Mouse (Mus musculus) megakaryocyte progenitor cell, adult 5-6 weeks (primary cell): ENCODE results near the gene Gm10912. TPM values are rescaled to one million over a fixed set of nuclear protein-coding genes. Genes with fewer than 3 reads are reported as not detected.
"Not testable (repeated sequence)": the region's sequence is repeated elsewhere in the genome, so short reads cannot be mapped to it uniquely, and the experiment has no call there.

Experiments used
- ATAC-seq: replicated peaks from 2 replicates; pipeline ENCODE4 v1.8.0; 2016; ENCODE audit warnings: mild to moderate bottlenecking, moderate TSS enrichment, inconsistent platforms; ENCODE audit not compliant: poor library complexity
- total RNA-seq, 2 experiments: library from RNA; stranded (forward) in 1 of 2; stranded (reverse) in 1 of 2; fragments of 157-497, 149-512 nt in 1 of 2; fragments of 200-1000 nt in 1 of 2; gene quantifications; 2 replicates each; pipeline versions ENCODE4 v1.2.3 to v1.2.4; 2015 to 2017

The Gm10912 gene
- total RNA-seq, 2 experiments from 2014 or later = 0.04 TPM; not detected in 1

DNA sequence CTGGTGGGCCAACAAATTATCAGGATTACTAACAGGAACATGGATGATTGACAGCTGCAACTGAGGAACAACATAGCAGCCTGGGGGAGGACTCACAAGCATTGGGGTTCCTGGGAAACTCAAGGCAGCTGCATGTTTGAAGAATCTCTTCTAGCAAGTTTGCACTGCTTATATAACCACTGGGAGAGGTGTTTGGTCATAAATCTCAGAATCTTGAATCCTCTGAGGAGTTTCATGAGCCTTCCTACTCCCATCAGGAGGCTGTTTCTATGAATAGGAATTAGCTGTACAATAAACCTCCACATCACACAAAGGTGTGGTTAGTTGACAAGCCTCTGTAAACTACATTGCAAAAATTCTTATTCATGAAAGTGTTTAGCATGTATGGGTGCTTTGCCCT, 3.0 kb upstream of the Gm10912 start:
- ATAC-seq = no peak

DNA sequence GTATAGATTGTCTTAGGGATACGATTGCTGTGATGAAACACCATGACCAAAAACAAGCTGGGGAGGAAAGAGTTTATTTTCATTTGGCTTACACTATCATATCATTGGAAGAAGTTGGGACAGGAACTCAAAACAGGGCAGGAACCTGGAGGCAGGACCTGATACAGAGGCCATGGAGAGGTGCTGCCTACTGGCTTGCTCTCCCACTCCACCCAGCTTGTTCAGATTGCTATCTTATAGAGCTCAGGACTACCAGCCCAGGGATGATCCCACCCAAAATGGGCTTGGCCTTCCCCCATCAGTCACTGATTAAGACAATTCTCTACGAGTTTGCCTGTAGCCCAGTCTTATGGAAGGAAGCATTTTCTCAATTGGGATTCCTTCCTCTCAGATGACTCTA, 1.5 kb upstream of the Gm10912 start:
- no peak for ATAC-seq

DNA sequence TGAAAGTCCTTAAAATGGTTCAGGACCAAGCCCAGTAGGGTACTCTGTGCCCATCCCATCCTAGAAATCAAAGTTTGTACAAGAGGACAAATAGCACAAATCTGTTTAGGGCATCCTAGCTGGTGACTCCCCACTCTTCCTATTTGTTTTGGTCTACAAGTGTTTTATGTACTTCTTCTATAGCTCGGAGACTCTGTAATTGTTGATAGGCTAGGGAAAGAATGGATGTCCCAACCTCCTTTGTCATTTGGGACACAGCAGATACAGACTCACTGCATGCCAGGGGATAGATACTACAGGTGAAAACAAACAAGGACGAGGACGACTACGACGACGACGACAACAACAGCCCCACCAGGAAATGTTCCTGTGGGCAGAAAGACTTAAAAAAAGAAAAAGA, 2.8 kb downstream of the Gm10912 start, which contains the start of gene Gm10799:
Gm10799 (minus strand) TSS at position 101 of the 400 bp plus-strand sequence.
- not testable (repeated sequence) for ATAC-seq

DNA sequence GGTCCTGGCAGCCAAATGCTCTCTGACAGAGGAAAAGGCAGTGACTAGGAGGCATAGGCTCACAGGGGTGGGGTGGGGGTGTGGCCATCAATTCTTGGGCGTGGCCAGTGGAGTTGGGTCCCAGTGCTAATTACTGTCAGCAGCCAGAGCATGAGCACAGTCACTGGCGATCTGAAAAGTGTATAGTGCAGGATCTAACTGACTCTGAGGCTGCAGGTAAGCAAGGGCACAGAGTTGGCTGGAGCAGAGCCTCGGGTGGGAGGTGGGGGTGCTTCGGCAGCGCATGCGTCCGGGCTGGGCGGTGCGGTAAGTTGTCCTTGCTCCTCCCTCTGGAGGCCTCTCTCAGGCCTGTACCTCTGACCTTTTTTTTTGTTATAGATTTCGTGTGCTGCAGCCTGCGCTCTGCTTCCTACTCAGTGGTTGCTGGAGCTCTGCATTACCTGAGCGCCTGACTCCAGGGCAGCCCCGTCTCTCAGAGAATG, 4.1 kb downstream of the Gm10912 start, which contains the start of gene Cd59b:
Cd59b (plus strand) TSS at position 146 of the 482 bp plus-strand sequence.
- peak; percentile 96 for ATAC-seq

DNA sequence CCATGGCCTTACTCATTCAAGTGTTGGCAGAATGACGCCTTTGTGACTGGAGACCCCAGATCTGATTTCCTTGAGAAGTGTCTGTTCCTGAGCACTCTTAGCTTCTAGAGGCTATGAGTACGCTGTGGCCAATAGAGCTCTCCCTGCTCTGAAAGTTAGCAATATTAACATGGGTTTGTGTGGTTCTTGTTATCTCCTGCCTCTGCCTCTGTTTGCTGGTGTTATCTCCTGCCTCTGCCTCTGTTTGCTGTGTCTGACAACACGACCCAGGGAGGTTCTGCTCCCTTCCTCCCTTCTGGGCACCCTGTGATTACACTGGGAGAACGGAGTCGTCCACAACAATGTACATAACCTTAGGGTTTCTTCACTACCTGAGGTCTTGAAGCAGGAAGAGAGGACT, 12.7 kb downstream of the Gm10912 start:
- ATAC-seq = peak; percentile 99

DNA sequence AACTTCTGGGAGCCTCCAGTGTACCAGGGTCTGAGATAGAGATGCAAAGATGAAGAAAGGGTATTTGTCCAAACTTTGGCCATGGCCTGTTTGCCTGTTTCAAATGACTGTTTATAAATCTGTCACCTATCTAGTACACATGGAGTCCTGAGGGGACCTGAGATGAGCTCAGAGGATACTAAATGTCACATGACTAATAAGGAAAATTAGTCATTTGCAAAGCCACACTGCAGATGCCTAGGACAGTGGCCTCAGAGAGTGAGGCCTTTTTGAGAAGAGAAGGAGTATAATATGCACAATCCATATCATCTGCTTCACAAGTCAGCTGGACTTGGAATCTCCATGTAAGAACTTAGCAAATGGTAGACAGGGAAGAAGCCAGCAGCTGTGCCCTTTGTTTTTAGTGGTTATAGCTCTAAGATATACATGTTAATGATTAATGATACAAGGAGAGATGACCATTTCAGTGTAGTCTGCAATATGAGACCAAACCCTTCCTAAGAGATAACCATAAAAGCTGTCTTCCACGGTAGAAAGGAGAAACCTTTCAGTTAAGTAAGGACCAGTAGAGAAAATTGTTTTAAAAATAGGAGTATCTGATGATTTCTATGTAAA, 15.9 kb downstream of the Gm10912 start:
- ATAC-seq = not testable (repeated sequence)

DNA sequence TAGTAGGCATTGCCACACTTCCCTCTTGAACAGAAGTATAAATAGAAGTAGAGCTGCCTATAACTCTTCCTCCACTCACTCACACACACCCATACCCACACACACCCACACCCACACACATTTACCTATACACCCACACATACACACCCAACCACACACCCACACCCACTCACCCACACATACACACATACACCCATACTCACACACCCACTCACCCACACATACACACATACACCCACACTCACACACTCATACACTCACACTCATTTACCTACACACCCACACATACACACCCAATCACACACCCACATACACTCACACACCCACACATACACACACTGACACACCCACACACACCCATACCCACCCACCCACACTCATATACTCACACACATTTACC, 16.8 kb downstream of the Gm10912 start:
- no peak for ATAC-seq

DNA sequence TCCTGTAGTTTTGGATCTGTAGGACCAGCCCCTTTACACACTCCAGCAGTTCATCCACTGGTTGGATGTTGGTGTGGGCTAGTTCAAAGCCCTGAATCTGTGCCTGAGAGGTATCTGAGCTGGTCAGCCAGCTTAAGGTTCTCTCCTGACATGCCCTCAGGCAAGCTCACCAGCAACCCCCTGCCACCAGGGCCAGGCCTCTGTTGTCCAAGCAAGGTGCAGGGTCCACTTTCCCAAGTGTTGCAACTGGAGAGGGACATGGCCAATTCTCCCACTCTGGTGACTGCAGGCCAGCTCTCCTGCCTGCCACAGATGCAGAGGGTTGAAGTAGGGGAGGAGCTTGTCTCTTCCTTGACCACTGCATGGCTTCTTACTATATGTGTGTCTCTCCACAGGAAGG, 18.4 kb downstream of the Gm10912 start:
- not testable (repeated sequence) for ATAC-seq

DNA sequence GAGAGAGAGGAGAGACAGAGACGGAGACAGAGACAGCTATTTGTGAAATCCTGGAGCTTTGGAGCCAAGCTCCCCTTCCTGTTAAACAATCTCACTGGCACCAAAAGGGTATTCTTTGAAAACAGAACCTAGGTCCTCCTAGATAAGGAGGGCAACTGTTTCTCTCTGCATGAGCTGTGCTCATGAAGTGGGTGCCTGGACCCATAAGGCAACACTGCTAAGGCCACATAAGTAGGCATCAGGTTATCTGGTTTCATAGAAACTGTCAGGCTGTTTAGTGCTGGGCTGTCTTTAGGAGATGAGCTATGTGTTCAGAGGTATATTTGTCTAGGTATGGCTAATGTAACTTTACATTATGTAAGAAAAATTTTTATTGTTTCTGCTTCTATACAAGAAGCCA, 21.9 kb downstream of the Gm10912 start:
- ATAC-seq = peak; percentile 94

DNA sequence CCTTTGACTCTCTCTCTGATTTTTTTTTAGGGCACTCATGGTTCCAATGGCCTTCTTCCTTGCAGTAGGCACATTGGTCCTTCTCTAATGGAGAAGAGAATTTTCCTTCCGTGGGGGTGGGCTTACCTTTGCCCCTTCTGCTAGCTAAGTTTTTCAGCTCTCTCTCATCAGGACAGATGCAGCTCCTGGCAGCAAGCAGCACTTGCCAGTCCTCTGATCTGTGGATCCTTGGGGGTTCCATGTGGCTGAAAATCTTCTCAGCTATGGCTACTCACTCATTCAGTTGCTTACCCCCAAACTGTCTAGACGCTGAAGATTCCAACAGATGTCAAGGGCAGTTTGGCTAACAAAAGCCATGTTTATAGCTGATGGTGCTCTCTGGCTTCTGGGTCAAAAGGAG, 27.7 kb downstream of the Gm10912 start:
- no peak for ATAC-seq

DNA sequence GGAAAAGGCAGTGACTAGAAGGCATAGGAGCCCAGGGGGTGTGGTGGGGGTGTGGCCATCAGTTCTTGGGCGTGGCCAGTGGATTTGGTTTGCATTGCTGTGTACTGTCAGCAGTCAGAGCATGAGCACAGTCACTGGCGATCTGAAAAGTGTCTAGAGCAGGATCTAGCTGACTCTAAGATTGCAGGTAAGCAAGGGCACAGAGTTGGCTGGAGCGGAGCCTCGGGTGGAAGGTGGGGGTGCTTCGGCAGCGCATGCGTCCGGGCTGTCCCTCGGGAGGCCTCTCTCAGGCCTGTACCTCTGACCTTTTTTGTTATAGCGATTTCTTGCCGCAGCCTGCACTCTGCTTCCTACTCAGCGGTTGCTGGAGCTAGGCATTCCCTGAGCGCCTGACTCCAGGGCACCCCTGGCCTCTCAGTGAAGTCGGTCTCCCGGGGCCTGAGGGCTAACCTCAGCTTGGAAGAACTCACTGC, 30.2 kb downstream of the Gm10912 start, which contains the start of gene Cd59a:
Cd59a (plus strand) TSS at position 61 of the 473 bp plus-strand sequence.
- peak; percentile 79 for ATAC-seq

DNA sequence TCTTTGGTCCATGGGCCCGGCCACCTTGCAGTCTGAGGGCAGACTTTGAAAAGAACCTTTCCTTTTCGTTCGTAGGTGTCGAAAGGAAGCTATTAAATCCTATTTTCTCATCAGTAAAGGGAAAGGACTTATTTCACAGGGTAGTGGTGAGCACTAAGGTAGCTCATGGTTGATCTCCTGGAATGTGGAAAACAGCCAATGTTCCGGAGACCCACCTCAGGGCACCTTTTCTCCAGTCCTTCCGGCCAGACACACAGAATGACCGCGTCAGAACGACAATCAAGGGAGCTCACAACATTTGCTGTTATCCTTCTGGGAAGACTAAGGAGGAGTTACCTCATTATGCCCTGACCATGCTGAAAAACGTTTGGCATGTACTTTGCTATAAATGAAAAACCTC, 30.6 kb downstream of the Gm10912 start:
- ATAC-seq = no peak

DNA sequence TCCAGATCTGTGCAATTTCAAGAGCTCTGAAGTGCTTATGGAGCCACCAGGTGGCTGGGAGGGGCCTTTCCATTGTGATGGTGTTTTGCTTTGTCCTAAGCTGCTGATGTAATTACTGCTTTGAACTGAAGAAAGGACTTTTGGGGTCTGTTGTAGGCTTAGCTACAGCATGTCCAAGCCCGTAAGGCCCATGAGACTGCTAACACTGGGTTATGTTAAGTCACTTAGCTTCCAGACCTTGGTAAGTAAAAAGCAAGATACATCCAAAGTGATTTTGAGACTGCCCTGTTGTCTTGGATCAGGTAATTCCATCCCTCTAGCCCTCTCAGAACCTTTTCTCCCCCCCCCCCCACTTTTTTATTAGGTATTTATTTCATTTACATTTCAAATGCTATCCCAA, 31.2 kb downstream of the Gm10912 start:
- not testable (repeated sequence) for ATAC-seq

DNA sequence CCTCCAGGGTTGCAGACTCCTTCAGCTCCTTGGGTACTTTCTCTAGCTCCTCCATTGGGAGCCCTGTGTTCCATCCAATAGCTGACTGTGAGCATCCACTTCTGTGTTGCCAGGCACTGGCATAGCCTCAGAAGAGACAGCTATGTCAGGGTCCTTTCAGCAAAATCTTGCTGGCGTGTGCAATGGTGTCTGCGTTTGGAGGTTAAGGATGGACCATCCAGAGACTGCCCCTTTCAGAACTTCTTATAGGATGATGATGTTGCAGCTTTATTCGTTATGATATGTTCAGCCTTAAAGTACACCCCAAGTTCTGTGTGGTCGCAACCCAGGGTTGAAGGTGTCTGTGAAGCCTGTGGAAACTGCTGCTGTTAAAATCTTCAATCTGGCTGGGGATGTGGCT, 31.8 kb downstream of the Gm10912 start:
- ATAC-seq = not testable (repeated sequence)

DNA sequence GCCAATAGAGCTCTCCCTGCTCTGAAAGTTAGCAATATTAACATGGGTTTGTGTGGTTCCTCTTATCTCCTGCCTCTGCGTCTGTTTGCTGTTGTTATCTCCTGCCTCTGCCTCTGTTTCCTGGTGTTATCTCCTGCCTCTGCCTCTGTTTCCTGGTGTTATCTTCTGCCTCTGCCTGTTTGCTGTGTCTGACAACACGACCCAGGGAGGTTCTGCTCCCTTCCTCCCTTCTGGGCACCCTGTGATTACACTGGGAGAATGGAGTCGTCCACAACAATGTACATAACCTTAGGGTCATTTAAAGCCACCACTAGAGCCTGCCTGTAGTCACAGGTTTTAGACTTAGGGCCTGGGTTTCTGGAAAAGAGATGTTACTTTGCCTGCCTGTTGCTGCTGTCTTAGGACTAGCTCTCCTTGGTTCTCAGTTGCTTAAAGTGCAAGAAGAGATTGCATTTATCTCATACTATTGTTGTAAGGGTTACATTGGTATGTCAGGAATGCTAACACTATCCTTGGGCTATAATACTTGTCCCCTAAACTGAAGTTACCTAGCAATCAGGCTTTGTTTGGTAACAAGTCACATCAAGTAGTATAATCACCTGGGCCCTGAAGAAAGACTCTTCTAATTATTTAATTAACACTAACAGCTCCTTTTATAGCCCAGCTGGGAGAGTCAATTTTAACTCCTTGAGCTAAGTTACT, 33.1 kb downstream of the Gm10912 start:
- peak; percentile 88 for ATAC-seq

DNA sequence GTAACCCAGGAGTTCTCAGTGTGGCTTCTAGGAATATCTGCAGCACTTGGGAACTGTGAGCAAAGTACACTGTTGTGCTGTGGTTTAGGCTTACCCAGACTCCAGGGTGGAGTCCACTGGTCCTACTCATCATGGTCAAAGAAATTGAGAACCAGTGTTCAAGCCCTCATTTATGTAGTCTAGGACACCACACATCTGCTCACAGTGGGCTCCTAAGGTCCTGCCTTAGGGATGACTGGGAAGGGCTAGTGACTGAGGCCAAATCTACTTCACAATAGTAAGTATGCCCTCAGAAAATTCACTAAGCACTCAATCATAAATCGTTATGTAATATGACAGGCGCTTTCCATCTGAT, 33.6 kb downstream of the Gm10912 start:
- no peak for ATAC-seq

DNA sequence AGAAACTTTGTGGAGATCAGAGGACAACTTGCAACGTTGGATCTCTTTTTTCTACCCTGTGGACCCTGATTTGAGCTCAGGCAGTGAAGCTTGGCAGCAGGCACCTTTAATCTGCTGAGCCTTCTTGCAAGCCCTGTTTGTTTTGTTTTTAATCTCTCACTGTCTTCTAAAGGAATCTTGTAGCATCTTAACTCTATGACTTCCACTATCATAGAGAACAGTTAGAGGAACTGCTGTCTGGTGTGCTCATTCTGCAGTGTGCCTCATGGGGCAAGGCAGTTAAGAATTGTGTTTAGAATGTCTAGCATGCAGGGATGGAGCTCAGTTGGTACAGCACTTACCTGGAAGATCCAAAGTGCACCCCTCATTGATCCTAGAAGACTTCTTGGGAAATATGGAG, 34.3 kb downstream of the Gm10912 start:
- 0 out of 2 replicates have a peak, but pooled peaks have one; percentile 9 for ATAC-seq

DNA sequence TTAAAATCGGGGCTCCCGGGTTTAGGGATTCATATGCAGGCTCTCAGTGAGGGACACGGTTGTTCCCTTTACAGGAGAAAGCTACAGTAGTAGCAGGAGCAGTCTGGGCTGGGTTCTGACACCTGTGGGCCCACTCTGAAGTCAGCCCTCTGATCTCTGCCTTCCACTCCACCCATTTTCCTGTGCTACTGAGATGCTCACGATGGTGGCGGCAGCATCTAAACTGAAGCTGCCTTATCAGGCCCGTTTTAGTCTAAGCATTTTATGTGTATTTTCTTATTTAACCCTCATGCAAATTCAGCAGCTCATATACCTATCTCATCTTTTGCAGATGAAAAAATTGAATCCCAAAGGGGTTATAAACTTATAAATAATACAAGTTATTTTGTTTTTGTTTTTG, 39.2 kb downstream of the Gm10912 start:
- ATAC-seq = no peak

DNA sequence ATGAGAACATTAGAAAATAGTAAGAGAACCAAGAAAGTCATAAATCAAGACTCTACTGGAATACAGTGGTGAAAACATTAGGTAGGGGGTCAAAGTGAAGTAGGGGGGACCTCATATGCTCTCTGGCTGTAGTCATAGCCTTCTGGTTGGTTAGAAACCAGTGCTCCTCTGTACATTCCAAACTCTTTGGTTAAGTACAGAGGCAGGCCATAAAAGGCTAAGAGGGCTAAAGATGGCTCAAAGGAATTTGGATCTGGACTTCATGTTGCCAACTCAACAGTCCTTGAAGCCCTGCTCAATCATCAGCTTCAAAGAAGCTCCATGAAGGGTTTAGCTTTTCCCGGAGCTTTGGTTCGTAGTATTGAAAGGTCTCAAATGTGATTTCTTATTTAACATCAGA, 43.4 kb downstream of the Gm10912 start:
- ATAC-seq = not testable (repeated sequence)

DNA sequence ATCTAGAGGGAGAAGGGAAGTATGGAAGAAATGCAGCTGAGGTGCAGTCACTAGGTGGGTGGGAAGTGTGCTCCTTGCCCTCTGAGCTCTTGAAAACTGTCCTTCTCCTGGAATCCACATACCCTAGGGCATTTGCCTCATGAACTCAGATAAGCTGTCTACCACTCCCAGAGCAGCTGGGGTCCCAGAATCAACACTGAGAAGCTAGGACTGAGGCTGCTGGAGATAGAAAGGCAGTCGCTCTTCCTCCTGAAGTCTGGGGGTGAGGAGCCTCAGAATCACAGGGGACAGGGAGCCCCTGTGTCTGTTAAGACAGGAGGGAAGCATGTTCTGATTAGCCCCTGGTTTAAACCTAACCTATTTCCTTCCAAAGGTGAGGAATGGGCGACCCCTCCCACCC, 43.9 kb downstream of the Gm10912 start:
- ATAC-seq = no peak

DNA sequence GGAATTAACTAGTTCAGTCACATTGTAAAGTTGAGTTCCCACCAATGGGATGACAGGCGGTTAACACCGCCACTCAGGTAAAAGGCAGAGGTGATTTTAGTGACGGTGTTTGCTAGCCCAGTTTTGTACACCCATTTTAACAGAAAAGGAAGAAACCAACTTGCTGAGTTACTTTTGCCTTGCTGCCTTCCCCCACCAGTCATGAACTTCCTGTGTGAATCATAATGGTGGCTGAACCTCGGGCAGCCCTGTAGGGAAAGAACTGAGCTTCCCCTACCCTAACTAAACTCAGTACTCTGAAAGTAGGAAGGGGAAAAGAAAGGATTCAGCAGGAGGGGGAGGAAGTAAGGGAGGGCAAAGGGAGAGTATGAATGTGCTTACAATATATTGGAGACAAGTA, 44.4 kb downstream of the Gm10912 start:
- ATAC-seq = no peak

DNA sequence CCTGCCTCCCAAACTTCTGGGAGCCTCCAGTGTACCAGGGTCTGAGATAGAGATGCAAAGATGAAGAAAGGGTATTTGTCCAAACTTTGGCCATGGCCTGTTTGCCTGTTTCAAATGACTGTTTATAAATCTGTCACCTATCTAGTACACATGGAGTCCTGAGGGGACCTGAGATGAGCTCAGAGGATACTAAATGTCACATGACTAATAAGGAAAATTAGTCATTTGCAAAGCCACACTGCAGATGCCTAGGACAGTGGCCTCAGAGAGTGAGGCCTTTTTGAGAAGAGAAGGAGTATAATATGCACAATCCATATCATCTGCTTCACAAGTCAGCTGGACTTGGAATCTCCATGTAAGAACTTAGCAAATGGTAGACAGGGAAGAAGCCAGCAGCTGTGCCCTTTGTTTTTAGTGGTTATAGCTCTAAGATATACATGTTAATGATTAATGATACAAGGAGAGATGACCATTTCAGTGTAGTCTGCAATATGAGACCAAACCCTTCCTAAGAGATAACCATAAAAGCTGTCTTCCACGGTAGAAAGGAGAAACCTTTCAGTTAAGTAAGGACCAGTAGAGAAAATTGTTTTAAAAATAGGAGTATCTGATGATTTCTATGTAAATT, 45.7 kb downstream of the Gm10912 start:
- ATAC-seq = not testable (repeated sequence)
